Mouse (Mus musculus) erythroblast, embryonic 14.5 days (primary cell): Measurements from ENCODE around the gene C130026I21Rik. TPM values are rescaled to one million over a fixed set of nuclear protein-coding genes. Genes with fewer than 3 reads are reported as not detected.
"Not testable (repeated sequence)": the region's sequence is repeated elsewhere in the genome, so short reads cannot be mapped to it uniquely, and the experiment has no call there.

Experiments used
- H3K27me3 ChIP-seq: 2 replicates; pipeline ENCODE4 v1.6.1; 2012; ENCODE audit warnings: inconsistent platforms; ENCODE audit not compliant: control insufficient read depth
- H3K36me3 ChIP-seq: 2 replicates; pipeline ENCODE4 v1.6.1; 2012; ENCODE audit warnings: mild to moderate bottlenecking, inconsistent platforms; ENCODE audit not compliant: control insufficient read depth
- H3K4me1 ChIP-seq: 2 replicates; pipeline ENCODE4 v1.6.1; 2012; ENCODE audit warnings: inconsistent platforms; ENCODE audit not compliant: control insufficient read depth
- H3K4me3 ChIP-seq: replicated peaks from 2 replicates; pipeline ENCODE3; 2012; ENCODE audit warnings: moderate library complexity, mild to moderate bottlenecking, inconsistent platforms
- H3K9me3 ChIP-seq: 2 replicates; pipeline ENCODE4 v1.6.1; 2012; ENCODE audit warnings: low read length, inconsistent platforms, mixed read lengths; ENCODE audit not compliant: control insufficient read depth
- polyA plus RNA-seq: library from polyadenylated mRNA; stranded (reverse); fragments of >175 nt; gene quantifications from 2 replicates; pipeline ENCODE4 v1.2.3, GENCODE M21; 2012

C130026I21Rik gene
- polyA plus RNA-seq, 1 experiment, result 0.09 TPM

GRCm38 (mm10) chr1:85198647-85199350 lies 71.6 kb downstream of the C130026I21Rik start:
- not testable (repeated sequence) for H3K36me3 ChIP-seq, H3K27me3 ChIP-seq, H3K9me3 ChIP-seq

DNA sequence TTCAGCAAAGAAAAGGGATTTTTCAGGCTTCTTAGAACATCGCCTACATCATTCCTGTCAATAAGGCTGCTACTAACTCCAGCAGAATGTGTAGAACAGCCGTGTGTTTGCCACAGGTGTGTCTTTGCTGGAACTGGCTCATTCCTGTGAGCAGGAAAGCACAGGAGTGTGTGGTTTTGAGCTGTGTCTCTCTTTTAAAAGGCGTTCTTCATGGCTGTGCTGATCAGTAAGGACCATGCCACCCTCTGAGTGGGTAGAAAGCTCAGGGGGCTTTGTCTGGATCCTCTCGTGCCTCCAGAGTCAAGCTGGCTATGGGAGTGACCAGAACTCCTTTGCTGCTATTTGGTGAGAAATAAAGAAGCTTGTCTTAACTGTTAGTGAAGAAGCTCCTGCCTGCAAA lies 73.6 kb downstream of the C130026I21Rik start:
- not testable (repeated sequence) for H3K27me3 ChIP-seq, H3K4me1 ChIP-seq, H3K4me3 ChIP-seq, H3K9me3 ChIP-seq, H3K36me3 ChIP-seq

More at GRCm38 (mm10) chr1:85198647-85199350, 71.6 kb downstream of the C130026I21Rik start:
- H3K4me3 ChIP-seq, H3K4me1 ChIP-seq: not testable (repeated sequence)

GRCm38 (mm10) chr1:85193761-85194160 lies 76.6 kb downstream of the C130026I21Rik start:
- not testable (repeated sequence) for H3K4me3 ChIP-seq, H3K4me1 ChIP-seq

GRCm38 (mm10) chr1:85181981-85182380 lies 88.4 kb downstream of the C130026I21Rik start:
- H3K9me3 ChIP-seq, H3K4me1 ChIP-seq, H3K27me3 ChIP-seq, H3K4me3 ChIP-seq, H3K36me3 ChIP-seq: not testable (repeated sequence)

More at GRCm38 (mm10) chr1:85193761-85194160, 76.6 kb downstream of the C130026I21Rik start:
- H3K27me3 ChIP-seq, H3K9me3 ChIP-seq, H3K36me3 ChIP-seq: not testable (repeated sequence)

- H3K27me3 ChIP-seq, H3K36me3 ChIP-seq, H3K4me3 ChIP-seq, H3K4me1 ChIP-seq, H3K9me3 ChIP-seq: not testable (repeated sequence)
Observed at GRCm38 (mm10) chr1:85178971-85179370, 91.4 kb downstream of the C130026I21Rik start.

DNA sequence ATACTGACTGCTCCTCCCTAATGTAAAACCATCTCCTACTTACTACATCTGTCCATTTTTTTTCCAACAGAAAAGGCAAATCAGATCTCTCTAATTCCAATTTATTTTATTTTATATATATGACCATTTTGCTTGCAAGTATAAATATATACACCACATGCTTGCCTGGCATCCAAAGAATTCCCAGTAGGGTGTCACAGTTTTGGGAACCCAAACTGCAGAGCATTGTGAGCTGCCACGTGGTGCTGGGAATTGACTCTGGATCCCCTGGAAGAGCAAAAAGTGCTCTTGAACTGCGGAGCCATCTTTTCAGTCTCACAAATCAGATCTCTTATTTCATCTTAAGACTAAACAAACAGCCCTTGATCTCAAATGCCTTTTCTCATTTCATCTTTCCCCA lies 107.5 kb downstream of the C130026I21Rik start:
- H3K9me3 ChIP-seq, H3K4me3 ChIP-seq, H3K4me1 ChIP-seq: not testable (repeated sequence)

GRCm38 (mm10) chr1:85155151-85155550 lies 115.2 kb downstream of the C130026I21Rik start:
- H3K27me3 ChIP-seq, H3K4me1 ChIP-seq, H3K4me3 ChIP-seq, H3K9me3 ChIP-seq, H3K36me3 ChIP-seq: not testable (repeated sequence)

More for the DNA sequence above, 107.5 kb downstream of the C130026I21Rik start:
- H3K27me3 ChIP-seq, H3K36me3 ChIP-seq: not testable (repeated sequence)

DNA sequence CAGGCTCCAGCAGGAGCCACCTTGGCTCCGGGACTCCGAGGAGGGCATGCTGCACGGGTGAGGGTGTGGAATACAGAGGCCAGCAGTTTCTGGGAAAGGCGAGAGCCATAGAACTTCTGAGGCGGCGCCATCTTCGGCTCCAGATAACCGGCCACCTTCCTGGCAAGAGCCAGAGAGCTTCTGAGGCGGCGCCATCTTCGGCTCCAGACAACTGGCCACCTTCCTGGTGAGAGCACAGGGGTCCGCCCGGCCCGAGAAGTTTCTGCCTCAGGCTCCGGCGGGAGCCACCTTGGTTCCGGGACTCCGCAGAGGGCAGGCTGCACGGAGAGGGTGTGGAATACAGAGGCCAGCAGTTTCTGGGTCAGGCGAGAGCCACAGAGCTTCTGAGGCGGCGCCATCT lies 136.7 kb downstream of the C130026I21Rik start:
- H3K4me1 ChIP-seq, H3K9me3 ChIP-seq, H3K4me3 ChIP-seq, H3K27me3 ChIP-seq, H3K36me3 ChIP-seq: not testable (repeated sequence)

DNA sequence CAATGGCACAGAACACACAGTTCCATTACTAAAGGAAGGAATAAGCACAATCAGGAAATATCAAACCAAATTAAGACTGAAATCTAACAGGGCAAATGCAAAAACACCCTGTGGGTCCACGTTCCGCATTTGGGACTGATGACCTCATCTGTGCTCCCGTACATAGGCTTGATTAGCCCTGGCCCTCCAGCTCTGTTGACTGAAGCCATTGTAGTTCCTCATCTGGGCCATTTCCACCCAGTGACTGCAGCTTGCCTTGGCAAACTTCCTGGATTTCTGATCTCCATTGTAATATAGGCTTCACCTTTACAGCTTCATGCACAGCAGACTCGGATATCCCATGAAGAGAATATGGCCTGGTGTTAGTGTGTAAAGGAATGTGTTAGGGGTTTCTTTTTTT lies 148.5 kb downstream of the C130026I21Rik start:
- not testable (repeated sequence) for H3K4me1 ChIP-seq

GRCm38 (mm10) chr1:85118341-85118740 lies 152.0 kb downstream of the C130026I21Rik start:
- not testable (repeated sequence) for H3K36me3 ChIP-seq, H3K4me1 ChIP-seq, H3K9me3 ChIP-seq, H3K4me3 ChIP-seq, H3K27me3 ChIP-seq

More for the DNA sequence above, 148.5 kb downstream of the C130026I21Rik start:
- not testable (repeated sequence) for H3K27me3 ChIP-seq, H3K4me3 ChIP-seq, H3K36me3 ChIP-seq, H3K9me3 ChIP-seq

DNA sequence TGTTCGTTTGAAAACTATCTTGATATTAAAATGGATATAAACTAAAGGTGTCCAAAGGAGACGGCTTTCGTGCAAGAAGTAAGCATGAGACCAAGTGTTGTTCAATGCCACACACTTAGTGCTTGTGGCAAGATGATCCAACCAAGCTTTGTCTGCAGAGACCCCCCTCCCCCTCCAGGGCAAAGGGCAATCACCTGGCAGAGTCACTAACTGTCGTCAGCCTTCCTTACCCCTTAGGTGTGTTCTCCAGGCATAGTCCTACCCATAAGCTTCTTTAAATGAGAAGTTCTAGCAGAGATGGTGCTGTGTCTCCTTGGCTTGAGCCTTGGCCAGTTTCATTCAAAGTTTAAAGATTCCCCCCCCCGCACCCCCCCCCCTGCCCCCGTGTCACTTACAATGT lies 152.8 kb downstream of the C130026I21Rik start:
- H3K4me1 ChIP-seq, H3K36me3 ChIP-seq, H3K27me3 ChIP-seq, H3K4me3 ChIP-seq, H3K9me3 ChIP-seq: not testable (repeated sequence)

DNA sequence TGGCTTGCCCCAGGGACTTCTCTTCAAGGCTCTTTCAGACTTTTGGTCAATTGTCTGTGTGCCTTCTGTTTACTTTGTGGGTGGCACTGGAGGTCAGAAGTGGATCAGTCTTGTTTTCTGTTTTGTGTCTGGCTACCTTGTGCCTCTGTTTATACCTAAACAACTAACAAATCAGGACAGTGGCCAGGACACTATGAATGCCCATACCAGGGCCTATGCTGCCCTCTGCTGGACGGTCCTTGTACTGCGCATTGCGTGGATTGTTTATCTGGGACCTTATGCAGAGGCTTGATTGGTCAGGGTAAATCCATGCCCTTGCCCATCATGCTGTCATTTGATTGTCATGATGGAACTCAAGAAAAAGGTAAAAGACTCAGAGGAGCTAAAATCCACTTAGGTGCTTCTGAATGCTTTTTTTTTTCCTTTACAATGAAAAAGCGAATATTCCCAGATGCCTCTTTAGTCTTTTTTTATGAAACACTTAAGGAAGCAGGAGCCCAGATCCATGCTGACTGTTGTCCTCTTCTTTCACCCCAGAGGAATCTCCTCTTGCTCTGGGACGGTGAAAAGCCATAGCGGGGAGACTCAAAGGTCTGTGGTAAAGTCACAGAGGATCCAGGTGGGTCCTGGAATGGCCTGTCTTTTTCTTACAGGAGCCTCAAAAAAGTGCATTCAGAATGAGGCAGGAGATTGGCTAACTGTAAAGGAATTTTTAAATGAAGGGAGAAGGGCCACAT lies 155.5 kb downstream of the C130026I21Rik start:
- not testable (repeated sequence) for H3K36me3 ChIP-seq, H3K9me3 ChIP-seq, H3K4me3 ChIP-seq, H3K27me3 ChIP-seq, H3K4me1 ChIP-seq

DNA sequence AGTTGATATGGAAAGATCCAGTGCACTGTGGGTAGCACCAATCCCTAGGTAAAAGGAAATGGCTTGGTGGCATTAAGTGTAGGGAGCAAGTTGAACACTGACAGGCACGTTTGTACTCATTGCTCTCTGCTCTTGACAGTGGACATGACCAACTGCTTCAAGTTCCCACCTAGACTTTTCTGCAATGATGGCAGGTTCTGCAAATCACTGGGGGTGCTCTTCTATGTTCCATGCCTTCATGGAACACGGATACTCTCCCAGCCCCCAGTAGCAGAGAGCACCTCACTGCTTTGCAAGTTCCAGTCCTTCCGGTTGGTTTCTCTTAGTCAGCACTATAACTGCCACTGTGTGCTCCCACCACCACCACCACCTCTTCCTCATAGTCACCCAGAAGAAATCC lies 156.3 kb downstream of the C130026I21Rik start:
- H3K9me3 ChIP-seq, H3K4me1 ChIP-seq, H3K36me3 ChIP-seq, H3K27me3 ChIP-seq, H3K4me3 ChIP-seq: not testable (repeated sequence)

- not testable (repeated sequence) for H3K36me3 ChIP-seq, H3K4me1 ChIP-seq, H3K4me3 ChIP-seq, H3K27me3 ChIP-seq, H3K9me3 ChIP-seq
Observed at GRCm38 (mm10) chr1:85112889-85113288, 157.5 kb downstream of the C130026I21Rik start.

GRCm38 (mm10) chr1:85112266-85112665 lies 158.1 kb downstream of the C130026I21Rik start:
- H3K9me3 ChIP-seq, H3K27me3 ChIP-seq, H3K4me3 ChIP-seq, H3K36me3 ChIP-seq, H3K4me1 ChIP-seq: not testable (repeated sequence)
